Mouse (Mus musculus) heart, postnatal 4 days (tissue): ENCODE measurements at regions not wholly inside any gene's neighbourhood (a gene's known extent, or its start where the extent isn't known, plus 50 kb on each side); places are given as distances from the start of the nearest gene placed in this dataset.
"Not testable (repeated sequence)": the region's sequence is repeated elsewhere in the genome, so short reads cannot be mapped to it uniquely, and the experiment has no call there.

Experiments used
- DNase-seq: peaks from one replicate; pipeline ENCODE4 v3.0.0; 2021

- DNase-seq = peak; percentile 57
These were observed 52.2 kb downstream of the Rhob start for GRCm38 (mm10) chr12:8447612-8448011.

- no peak for DNase-seq
These were observed 52.8 kb downstream of the Rhob start for GRCm38 (mm10) chr12:8447025-8447424.

- peak; percentile 72 for DNase-seq
These were observed 54.6 kb downstream of the Rhob start for GRCm38 (mm10) chr12:8444975-8445853.

- DNase-seq = no peak
These were observed 55.8 kb downstream of the Rhob start for GRCm38 (mm10) chr12:8443917-8444453.

- peak; percentile 42 for DNase-seq
These were observed 56.6 kb downstream of the Rhob start for GRCm38 (mm10) chr12:8443253-8443661.

GRCm38 (mm10) chr12:8441275-8441674, 58.5 kb downstream of the Rhob start:
- DNase-seq = no peak

GRCm38 (mm10) chr12:8440373-8440772, 59.4 kb downstream of the Rhob start:
- no peak for DNase-seq

GRCm38 (mm10) chr12:8439957-8440356, 59.9 kb downstream of the Rhob start:
- no peak for DNase-seq

GRCm38 (mm10) chr12:8439486-8439885, 60.3 kb downstream of the Rhob start:
- DNase-seq = no peak

GRCm38 (mm10) chr12:8438638-8439037, 61.2 kb downstream of the Rhob start:
- peak; percentile 49 for DNase-seq

- no peak for DNase-seq
These were observed 62.7 kb downstream of the Rhob start for GRCm38 (mm10) chr12:8436976-8437580.

GRCm38 (mm10) chr12:8436553-8436952, 63.3 kb downstream of the Rhob start:
- DNase-seq = no peak

GRCm38 (mm10) chr12:8435651-8436348, 64.0 kb downstream of the Rhob start:
- DNase-seq = not testable (repeated sequence)

GRCm38 (mm10) chr12:8428228-8428990, 71.4 kb downstream of the Rhob start:
- no peak for DNase-seq

GRCm38 (mm10) chr12:8424515-8424914, 75.3 kb downstream of the Rhob start:
- DNase-seq = no peak

GRCm38 (mm10) chr12:8422676-8423075, 77.1 kb downstream of the Rhob start:
- no peak for DNase-seq

- DNase-seq = no peak
These were observed 78.6 kb downstream of the Rhob start for GRCm38 (mm10) chr12:8421271-8421567.

- DNase-seq = no peak
These were observed 79.1 kb downstream of the Rhob start for GRCm38 (mm10) chr12:8420511-8421270.

GRCm38 (mm10) chr12:8418890-8419289, 80.9 kb downstream of the Rhob start:
- DNase-seq = no peak

GRCm38 (mm10) chr12:8417127-8417790, 82.5 kb downstream of the Rhob start:
- DNase-seq = no peak

- DNase-seq = no peak
These were observed 87.7 kb downstream of the Rhob start for GRCm38 (mm10) chr12:8412125-8412524.
